Comparison of ENCODE assay signal across 8 mouse cellular contexts in the genomic region with DNA sequence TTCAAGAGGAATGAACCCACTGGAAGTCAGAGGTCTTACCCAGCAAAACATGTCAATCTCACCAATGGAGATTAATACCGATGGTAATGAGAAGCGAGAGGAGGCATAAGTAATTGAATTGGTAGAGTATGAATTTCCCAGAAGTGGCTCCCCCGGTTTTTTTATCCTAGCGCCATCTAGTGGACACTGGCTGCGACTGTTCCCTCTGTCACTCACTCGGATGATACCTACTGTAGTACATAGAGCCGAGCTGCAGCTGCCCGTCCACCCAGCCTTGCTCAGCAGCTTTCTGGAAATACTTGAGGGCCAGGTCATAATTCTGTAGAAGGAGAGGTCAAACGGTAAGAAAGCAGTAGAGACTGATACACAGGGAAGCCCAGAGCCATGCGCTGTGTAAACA. TPM values are rescaled to one million over a fixed set of nuclear protein-coding genes. Genes with fewer than 3 reads are reported as not detected.
A peak's percentile ranks its signal among the peaks of the same experiment; 100 is the strongest.
DNase-seq lines count a peak whose midpoint lies in the region; ATAC-seq and TF ChIP-seq lines count a peak whose summit lies in the region.

No protein-coding gene starts in this region.

- DNase-seq in heart, adult 2 months = peak; percentile 25 to 44
- no peak for DNase-seq in heart, embryonic 10.5 days (ENCODE audit: low spot score)
- peak; percentile 40 to 46 for DNase-seq in cerebellum, adult 18-20 months
- peak; percentile 61 for DNase-seq in forelimb bud, embryonic 11.5 days (ENCODE audit: low read depth, low spot score)
- DNase-seq in kidney, adult 11 months = peak; percentile 33
- peak; percentile 72 for DNase-seq in limb, embryonic 10.5 days (ENCODE audit: low spot score)
- DNase-seq in midbrain, embryonic 14.5 days = peak; percentile 84
- peak in 1 of 2 experiments; percentile 47 for DNase-seq in spleen, adult 2 months (ENCODE audit: low read depth in 1 of 2, low spot score in 2 of 2)

- H3K36me3 ChIP-seq in heart, adult 2 months (ENCODE audit: control insufficient read depth, insufficient read depth, low read length) = no peaks in the 10 kb centered on the region
- H3K36me3 ChIP-seq in heart, embryonic 10.5 days = peaks cover 68% of the 10 kb centered on the region
- peaks cover 74% of the 10 kb centered on the region for H3K36me3 ChIP-seq in limb, embryonic 10.5 days
- peaks cover 78% of the 10 kb centered on the region for H3K36me3 ChIP-seq in midbrain, embryonic 14.5 days (ENCODE audit: control insufficient read depth, insufficient read depth, low read length)
- H3K36me3 ChIP-seq in spleen, adult 2 months (ENCODE audit: control insufficient read depth, insufficient read depth, low read length) = peaks cover 46% of the 10 kb centered on the region

- no peak overlapping the region for H3K4me3 ChIP-seq in heart, adult 2 months
- no peak overlapping the region for H3K4me3 ChIP-seq in heart, embryonic 10.5 days
- H3K4me3 ChIP-seq in limb, embryonic 10.5 days = no peak overlapping the region
- H3K4me3 ChIP-seq in midbrain, embryonic 14.5 days (replicated peaks; ENCODE audit: low read depth, low read length) = no peak overlapping the region
- no peak overlapping the region for H3K4me3 ChIP-seq in spleen, adult 2 months (ENCODE audit: extremely low read depth, insufficient read depth, insufficient read length)

- ATAC-seq in midbrain, embryonic 14.5 days (ENCODE audit: low FRiP score, low TSS enrichment) = peak; percentile 53; the same call in 1 of the 2 replicates

- H3K4me2 ChIP-seq in midbrain, embryonic 14.5 days (ENCODE audit: low read length) = no peak overlapping the region

- no peak for TF ChIP-seq POLR2A in heart, adult 2 months (IDR thresholded peaks at IDR 0.05; ENCODE audit: insufficient read depth, low read depth, low read length)
- TF ChIP-seq POLR2A in spleen, adult 2 months (IDR thresholded peaks at IDR 0.05; ENCODE audit: low read depth, low read length) = no peak

- no peaks in the 10 kb centered on the region for H3K4me1 ChIP-seq in heart, adult 2 months (ENCODE audit: control insufficient read depth, insufficient read depth, low read length)
- no peaks in the 10 kb centered on the region for H3K4me1 ChIP-seq in heart, embryonic 10.5 days
- no peaks in the 10 kb centered on the region for H3K4me1 ChIP-seq in limb, embryonic 10.5 days
- no peaks in the 10 kb centered on the region for H3K4me1 ChIP-seq in midbrain, embryonic 14.5 days (ENCODE audit: control insufficient read depth, insufficient read depth, low read length)
- no peaks in the 10 kb centered on the region for H3K4me1 ChIP-seq in spleen, adult 2 months (ENCODE audit: control insufficient read depth, insufficient read depth, insufficient read length)

- no peaks in the 10 kb centered on the region for H3K9me3 ChIP-seq in heart, embryonic 10.5 days
- H3K9me3 ChIP-seq in limb, embryonic 10.5 days (replicated peaks) = no peaks in the 10 kb centered on the region
- H3K9me3 ChIP-seq in midbrain, embryonic 14.5 days (ENCODE audit: control insufficient read depth, low read length) = no peaks in the 10 kb centered on the region

- WGBS in heart, adult 2 months = 31% methylated on average over 10 of the region's 10 CpGs
- 33% methylated on average over 10 of the region's 10 CpGs for WGBS in heart, embryonic 10.5 days
- 35% methylated on average over 10 of the region's 10 CpGs for WGBS in limb, embryonic 10.5 days
- WGBS in midbrain, embryonic 14.5 days = 32% methylated on average over 10 of the region's 10 CpGs
- 35% methylated on average over 10 of the region's 10 CpGs for WGBS in spleen, adult 2 months

- no peak overlapping the region for H3K27ac ChIP-seq in heart, adult 2 months
- no peak overlapping the region for H3K27ac ChIP-seq in heart, embryonic 10.5 days
- no peak overlapping the region for H3K27ac ChIP-seq in limb, embryonic 10.5 days
- H3K27ac ChIP-seq in midbrain, embryonic 14.5 days (replicated peaks; ENCODE audit: low read depth, low read length) = no peak overlapping the region
- no peak overlapping the region for H3K27ac ChIP-seq in spleen, adult 2 months (ENCODE audit: insufficient read depth, low read length)

- peak; percentile 92 for TF ChIP-seq CTCF in heart, adult 2 months (IDR thresholded peaks at IDR 0.05)
- peak; percentile 32; the same call in 1 of the 2 replicates for TF ChIP-seq CTCF in spleen, adult 2 months (IDR thresholded peaks at IDR 0.05; ENCODE audit: extremely low read depth, insufficient read depth, insufficient read length, insufficient replicate concordance)

- no peak for TF ChIP-seq EP300 in heart, adult 2 months (IDR thresholded peaks at IDR 0.05; ENCODE audit: insufficient read depth, low read depth, low read length)

- H3K9ac ChIP-seq in heart, adult 2 months (ENCODE audit: low read depth, low read length) = no peak overlapping the region
- H3K9ac ChIP-seq in midbrain, embryonic 14.5 days (replicated peaks; ENCODE audit: low read length) = no peak overlapping the region

- H3K27me3 ChIP-seq in heart, adult 2 months (ENCODE audit: control insufficient read depth, insufficient read depth, low read length) = no peaks in the 10 kb centered on the region
- H3K27me3 ChIP-seq in heart, embryonic 10.5 days (ENCODE audit: insufficient read depth, poor library complexity, severe bottlenecking) = no peaks in the 10 kb centered on the region
- no peaks in the 10 kb centered on the region for H3K27me3 ChIP-seq in limb, embryonic 10.5 days (ENCODE audit: low read depth, poor library complexity, severe bottlenecking)
- H3K27me3 ChIP-seq in midbrain, embryonic 14.5 days (ENCODE audit: control insufficient read depth, insufficient read depth, low read length) = no peaks in the 10 kb centered on the region
- no peaks in the 10 kb centered on the region for H3K27me3 ChIP-seq in spleen, adult 2 months (ENCODE audit: control insufficient read depth, insufficient read depth, low read length)

- H3K79me2 ChIP-seq in heart, adult 2 months (replicated peaks; ENCODE audit: control insufficient read depth, insufficient read depth, low read length) = no peaks in the 10 kb centered on the region; the same call in 1 of the 2 replicates

- intact Hi-C loops in heart, adult 2 months (cut with DNase I) = no loop called here

RNA-seq across cellular contexts. Expression of gene Ston2, which starts 27.8 kb away (rescaled TPM):
- total RNA-seq in heart, adult 2 months (2021) = 1 to 10 TPM; 3.6 to 4.1 TPM
- 4.7 and 6.7 TPM in 2 replicates for polyA plus RNA-seq in heart, adult 2 months (2012; rRNA removed)
- 4.8 and 8.6 TPM in 2 replicates for polyA plus RNA-seq in heart, embryonic 10.5 days (2016; fragmentation: Nextera tagmentation; extraction: Ambion mirVana)
- polyA plus RNA-seq in limb, embryonic 10.5 days (2016; fragmentation: Nextera tagmentation; extraction: Ambion mirVana) = 4.7 and 5.5 TPM in 2 replicates
- 4.7 and 5.0 TPM in 2 replicates for polyA plus RNA-seq in midbrain, embryonic 14.5 days (2014; fragmentation: Nextera tagmentation; extraction: Ambion mirVana)
- 8.1 and 18.3 TPM in 2 replicates for polyA plus RNA-seq in spleen, adult 2 months (2012; rRNA removed)

RNA-seq across cellular contexts. Expression of gene Sel1l, which starts 33.0 kb away (rescaled TPM):
- total RNA-seq in heart, adult 2 months (2021) = 10 to 100 TPM; 64.5 to 64.9 TPM
- polyA plus RNA-seq in heart, adult 2 months (2012; rRNA removed) = 19.5 and 33.3 TPM in 2 replicates
- 65.4 and 68.7 TPM in 2 replicates for polyA plus RNA-seq in heart, embryonic 10.5 days (2016; fragmentation: Nextera tagmentation; extraction: Ambion mirVana)
- 50.2 and 61.9 TPM in 2 replicates for polyA plus RNA-seq in limb, embryonic 10.5 days (2016; fragmentation: Nextera tagmentation; extraction: Ambion mirVana)
- 106 and 128 TPM in 2 replicates for polyA plus RNA-seq in midbrain, embryonic 14.5 days (2014; fragmentation: Nextera tagmentation; extraction: Ambion mirVana)
- polyA plus RNA-seq in spleen, adult 2 months (2012; rRNA removed) = 25.3 and 55.6 TPM in 2 replicates
